Mouse (Mus musculus) forebrain, postnatal 0 days (tissue): ENCODE measurements at regions not wholly inside any gene's neighbourhood (a gene's known extent, or its start where the extent isn't known, plus 50 kb on each side); places are given as distances from the start of the nearest gene placed in this dataset.

Source experiments
- ATAC-seq: fragments of 200-750 bp; cut with Nextera tagmentation; 2 replicates; pipeline ENCODE4 v1.8.0; 2017; ENCODE audit warnings: mild to moderate bottlenecking, moderate library complexity
- DNase-seq: peaks from one replicate; pipeline ENCODE4 v3.0.0-alpha.2; 2015
- H3K27ac ChIP-seq: fragments of 300-500 bp; sonication (generic); 2 replicates; pipeline ENCODE4 v1.5.1; 2014; ENCODE audit warnings: low read depth, mild to moderate bottlenecking, antibody characterized with exemption, low read length, moderate library complexity, mixed read lengths
- H3K27me3 ChIP-seq: fragments of 300-500 bp; sonication (generic); 2 replicates; pipeline ENCODE4 v1.6.1; 2014; ENCODE audit warnings: mild to moderate bottlenecking, low read length, mixed read lengths; ENCODE audit not compliant: insufficient read depth
- H3K36me3 ChIP-seq: fragments of 300-500 bp; sonication (generic); 2 replicates; pipeline ENCODE4 v1.6.1; 2014; ENCODE audit warnings: mild to moderate bottlenecking, moderate library complexity; ENCODE audit not compliant: insufficient read depth
- H3K4me1 ChIP-seq: fragments of 300-500 bp; sonication (generic); 2 replicates; pipeline ENCODE4 v1.6.1; 2014; ENCODE audit warnings: antibody characterized with exemption; ENCODE audit not compliant: insufficient read depth
- H3K4me2 ChIP-seq: fragments of 300-500 bp; sonication (generic); 2 replicates; pipeline ENCODE4 v1.6.1; 2014; ENCODE audit warnings: low read depth, mild to moderate bottlenecking, moderate library complexity
- H3K4me3 ChIP-seq: fragments of 300-500 bp; sonication (generic); 2 replicates; pipeline ENCODE4 v1.5.1; 2014; ENCODE audit warnings: low read depth, low read length, mixed read lengths
- H3K9ac ChIP-seq: fragments of 300-500 bp; sonication (generic); 2 replicates; pipeline ENCODE4 v1.6.1; 2014; ENCODE audit warnings: mild to moderate bottlenecking
- H3K9me3 ChIP-seq: fragments of 300-500 bp; sonication (generic); 2 replicates; pipeline ENCODE4 v1.6.1; 2016; ENCODE audit warnings: low read length
- CTCF ChIP-seq: sonication (generic); IDR thresholded peaks from 2 replicates; pipeline ENCODE4 v1.5.1; 2016; ENCODE audit warnings: antibody characterized with exemption, control low read depth, low read depth
- WGBS: fragments of 180-500 bp; shearing (Covaris S2); extraction: QIAGEN DNeasy Blood & Tissue Kit; methylation state at CpG from one replicate; pipeline ENCODE4 v1.1.7; 2014; 5-methylcytosine and 5-hydroxymethylcytosine counted together

DNA sequence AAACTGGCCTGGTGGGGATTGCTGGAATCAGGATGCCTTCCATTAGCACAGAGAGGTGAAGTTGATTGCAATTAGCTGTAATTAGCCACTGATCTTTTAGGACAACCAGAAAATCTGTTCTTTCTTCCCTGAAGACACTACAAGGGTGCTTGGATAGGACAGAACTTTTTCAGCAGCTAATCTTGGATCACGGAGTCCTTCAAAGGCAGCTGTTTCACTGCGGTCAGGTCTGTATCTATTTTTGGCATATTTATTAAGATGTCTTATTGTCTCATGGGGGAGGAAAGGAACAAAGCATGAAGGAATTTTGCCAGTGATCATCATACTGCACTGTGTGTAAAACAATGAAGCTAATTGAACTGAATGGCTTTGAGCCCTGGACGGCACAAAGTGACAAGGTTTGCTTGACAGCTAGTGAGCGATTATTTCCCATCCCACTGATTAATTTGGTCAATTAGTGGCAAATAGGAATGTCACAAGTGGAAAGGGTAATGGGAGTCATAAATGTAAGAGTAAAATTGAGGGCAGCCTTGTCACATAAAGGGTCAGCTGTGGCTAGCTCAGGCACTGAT lies 395.8 kb upstream of the Nr5a2 start:
- 30% methylated on average over 4 of the region's 4 CpGs for WGBS
- no peak for ATAC-seq

GRCm38 (mm10) chr1:137352390-137353027 lies 392.3 kb upstream of the Nr5a2 start:
- no peaks in the 10 kb centered on the region for H3K36me3 ChIP-seq
- 94% methylated on average over 5 of the region's 5 CpGs for WGBS

More for the DNA sequence above, 395.8 kb upstream of the Nr5a2 start:
- no peak for TF ChIP-seq CTCF
- no peak overlapping the region for H3K4me2 ChIP-seq
- no peaks in the 10 kb centered on the region for H3K4me1 ChIP-seq
- H3K27ac ChIP-seq, result no peak overlapping the region
- no peaks in the 10 kb centered on the region for H3K9me3 ChIP-seq
- no peak for DNase-seq
- no peak overlapping the region for H3K4me3 ChIP-seq
- H3K36me3 ChIP-seq, result no peaks in the 10 kb centered on the region
- H3K9ac ChIP-seq, result no peak overlapping the region
- no peaks in the 10 kb centered on the region for H3K27me3 ChIP-seq

DNA sequence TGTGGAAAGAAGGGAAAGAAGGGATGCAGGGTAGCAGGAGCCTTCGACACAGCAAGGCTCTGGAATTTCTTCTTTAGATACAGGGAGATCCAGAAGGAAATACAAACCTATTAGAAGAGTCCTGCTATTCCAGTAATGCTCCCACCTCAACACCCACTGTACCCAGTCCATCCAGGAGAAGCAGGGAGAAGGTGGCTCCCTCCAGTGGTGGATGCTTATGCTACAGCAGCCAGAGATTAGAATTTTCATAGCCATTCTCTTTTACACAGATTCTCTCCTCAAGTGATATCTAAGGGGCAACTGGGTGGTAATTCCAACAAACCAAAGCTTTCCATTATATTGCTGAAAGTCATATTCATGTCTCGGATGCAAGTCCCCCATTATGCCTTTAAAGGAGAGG lies 373.9 kb upstream of the Nr5a2 start:
- H3K27me3 ChIP-seq, result no peaks in the 10 kb centered on the region
- H3K4me3 ChIP-seq, result no peak overlapping the region
- H3K9me3 ChIP-seq, result no peaks in the 10 kb centered on the region
- H3K36me3 ChIP-seq, result no peaks in the 10 kb centered on the region
- H3K4me1 ChIP-seq, result peaks cover 6% of the 10 kb centered on the region
- peak; percentile 40 for TF ChIP-seq CTCF
- DNase-seq (no peak), ATAC-seq (no peak)
- 94% methylated on average over 2 of the region's 2 CpGs for WGBS
- no peak overlapping the region for H3K27ac ChIP-seq
- H3K9ac ChIP-seq, result no peak overlapping the region
- no peak overlapping the region for H3K4me2 ChIP-seq

More at GRCm38 (mm10) chr1:137352390-137353027, 392.3 kb upstream of the Nr5a2 start:
- Histone ChIP-seq H3K27ac (no peak overlapping the region), H3K4me2 (no peak overlapping the region), H3K9ac (no peak overlapping the region), H3K4me1 (no peaks in the 10 kb centered on the region), H3K4me3 (no peak overlapping the region), H3K9me3 (no peaks in the 10 kb centered on the region), H3K27me3 (no peaks in the 10 kb centered on the region)
- TF ChIP-seq CTCF, result no peak
- no peak for DNase-seq
- no peak for ATAC-seq

GRCm38 (mm10) chr1:137332108-137332769 lies 372.0 kb upstream of the Nr5a2 start:
- Histone ChIP-seq H3K4me1 (peaks cover 6% of the 10 kb centered on the region), H3K4me2 (peak overlapping the region; percentile 15; the same call in 1 of the 2 replicates)
- 28% methylated on average over 8 of the region's 8 CpGs for WGBS

GRCm38 (mm10) chr1:137331746-137332107 lies 371.5 kb upstream of the Nr5a2 start:
- Histone ChIP-seq H3K36me3 (no peaks in the 10 kb centered on the region), H3K9me3 (no peaks in the 10 kb centered on the region), H3K9ac (peak overlapping the region; percentile 15; the same call in 1 of the 2 replicates), H3K4me3 (no peak overlapping the region), H3K4me1 (peaks cover 6% of the 10 kb centered on the region), H3K27ac (0 out of 2 replicates have a peak overlapping the region, but pooled peaks have one; percentile 83), H3K4me2 (no peak overlapping the region), H3K27me3 (no peaks in the 10 kb centered on the region)
- ATAC-seq (peak; percentile 32), DNase-seq (no peak)
- 27% methylated on average over 5 of the region's 5 CpGs for WGBS
- no peak for TF ChIP-seq CTCF

More at GRCm38 (mm10) chr1:137332108-137332769, 372.0 kb upstream of the Nr5a2 start:
- Histone ChIP-seq H3K9me3 (no peaks in the 10 kb centered on the region), H3K27me3 (no peaks in the 10 kb centered on the region), H3K4me3 (no peak overlapping the region), H3K9ac (peak overlapping the region; percentile 19; the same call in 1 of the 2 replicates), H3K36me3 (no peaks in the 10 kb centered on the region), H3K27ac (peak overlapping the region; percentile 83)
- DNase-seq (peak; percentile 82), ATAC-seq (peak; percentile 89)
- peak; percentile 71 for TF ChIP-seq CTCF

DNA sequence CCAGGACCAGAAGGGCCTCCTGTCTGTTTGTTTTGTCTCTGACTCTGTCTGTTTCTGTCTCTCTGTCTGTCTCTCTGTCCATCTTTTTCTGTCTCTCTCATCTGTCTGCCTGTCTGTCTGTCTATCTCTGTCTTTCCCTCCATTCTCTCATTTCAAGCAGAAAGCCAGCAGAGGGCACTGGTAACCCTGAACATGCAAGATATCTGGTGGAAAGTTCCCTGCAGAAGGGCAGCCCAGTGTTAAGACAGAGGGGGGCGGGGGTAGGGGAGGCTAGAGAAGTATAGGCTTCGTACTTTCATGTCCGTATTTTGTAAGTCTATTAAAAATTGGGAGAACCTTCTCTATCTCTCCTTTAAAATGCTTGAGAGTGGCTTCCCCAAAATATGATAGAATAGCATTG lies 370.4 kb upstream of the Nr5a2 start:
- H3K4me2 ChIP-seq, result no peak overlapping the region
- no peaks in the 10 kb centered on the region for H3K36me3 ChIP-seq
- H3K9me3 ChIP-seq, result no peaks in the 10 kb centered on the region
- peaks cover 6% of the 10 kb centered on the region for H3K4me1 ChIP-seq
- ATAC-seq (0 out of 2 replicates have a peak, but pooled peaks have one; percentile 40), DNase-seq (peak; percentile 70)
- no peak overlapping the region for H3K27ac ChIP-seq
- WGBS, result 21% methylated on average over 3 of the region's 3 CpGs
- no peak overlapping the region for H3K9ac ChIP-seq
- H3K4me3 ChIP-seq, result no peak overlapping the region
- H3K27me3 ChIP-seq, result no peaks in the 10 kb centered on the region
- TF ChIP-seq CTCF, result peak; percentile 83
